Mouse (Mus musculus): ENCODE measurements around the gene Erich2. TPM values are rescaled to one million over a fixed set of nuclear protein-coding genes. Genes with fewer than 3 reads are reported as not detected.

Gene Erich2
- polyA plus RNA-seq, 1 experiment from 2014 or later, result 0.80 TPM

- ATAC-seq (replicated peaks; ENCODE audit: low FRiP score) (no peak), DNase-seq (ENCODE audit: low spot score) (peak; percentile 71)
- peak overlapping the region; percentile 35 for H3K4me3 ChIP-seq (ENCODE audit: low read depth, low read length)
Measured at GRCm38 (mm10) chr2:70563721-70564645, 55.4 kb downstream of the Erich2 start.

GRCm38 (mm10) chr2:70564646-70565315, 56.2 kb downstream of the Erich2 start:
- Histone ChIP-seq H3K9me3 (ENCODE audit: control insufficient read depth, low read length) (no peaks in the 10 kb centered on the region), H3K4me2 (ENCODE audit: low read depth, low read length, severe bottlenecking) (peak overlapping the region; percentile 49; the same call in 1 of the 2 replicates), H3K36me3 (ENCODE audit: control insufficient read depth, insufficient read depth, low read length) (no peaks in the 10 kb centered on the region), H3K9ac (ENCODE audit: low read length) (peak overlapping the region; percentile 27; the same call in 1 of the 2 replicates), H3K4me1 (replicated peaks; ENCODE audit: control insufficient read depth, insufficient read depth, low read length) (peaks cover 46% of the 10 kb centered on the region), H3K4me3 (ENCODE audit: low read depth, low read length) (0 out of 2 replicates have a peak overlapping the region, but pooled peaks have one; percentile 10), H3K27me3 (ENCODE audit: control insufficient read depth, insufficient read depth, low read length) (peaks cover 98% of the 10 kb centered on the region), H3K27ac (ENCODE audit: low read depth, low read length) (peak overlapping the region; percentile 18; the same call in 1 of the 2 replicates)
- WGBS, result 2% methylated on average over 15 of the region's 15 CpGs
- ATAC-seq (replicated peaks; ENCODE audit: low FRiP score), result 0 out of 2 replicates have a peak, but pooled peaks have one; percentile 24
- peak; percentile 69 for DNase-seq (ENCODE audit: low spot score)

More at GRCm38 (mm10) chr2:70563721-70564645, 55.4 kb downstream of the Erich2 start:
- peaks cover 98% of the 10 kb centered on the region for H3K27me3 ChIP-seq (ENCODE audit: control insufficient read depth, insufficient read depth, low read length)
- peak overlapping the region; percentile 44 for H3K9ac ChIP-seq (ENCODE audit: low read length)
- no peaks in the 10 kb centered on the region for H3K36me3 ChIP-seq (ENCODE audit: control insufficient read depth, insufficient read depth, low read length)
- H3K27ac ChIP-seq (ENCODE audit: low read depth, low read length), result peak overlapping the region; percentile 57
- H3K4me1 ChIP-seq (replicated peaks; ENCODE audit: control insufficient read depth, insufficient read depth, low read length), result peaks cover 46% of the 10 kb centered on the region
- no peaks in the 10 kb centered on the region for H3K9me3 ChIP-seq (ENCODE audit: control insufficient read depth, low read length)
- H3K4me2 ChIP-seq (ENCODE audit: low read depth, low read length, severe bottlenecking), result peak overlapping the region; percentile 49
- WGBS, result under 1% methylated on average over 38 of the region's 38 CpGs

- Histone ChIP-seq H3K9me3 (ENCODE audit: control insufficient read depth, low read length) (no peaks in the 10 kb centered on the region), H3K27me3 (ENCODE audit: control insufficient read depth, insufficient read depth, low read length) (peaks cover 93% of the 10 kb centered on the region), H3K9ac (ENCODE audit: low read length) (peak overlapping the region; percentile 29; the same call in 1 of the 2 replicates), H3K36me3 (ENCODE audit: control insufficient read depth, insufficient read depth, low read length) (no peaks in the 10 kb centered on the region), H3K4me3 (ENCODE audit: low read depth, low read length) (peak overlapping the region; percentile 15), H3K27ac (ENCODE audit: low read depth, low read length) (no peak overlapping the region), H3K4me2 (ENCODE audit: low read depth, low read length, severe bottlenecking) (peak overlapping the region; percentile 45), H3K4me1 (replicated peaks; ENCODE audit: control insufficient read depth, insufficient read depth, low read length) (peaks cover 42% of the 10 kb centered on the region)
- ATAC-seq (replicated peaks; ENCODE audit: low FRiP score) (no peak), DNase-seq (ENCODE audit: low spot score) (no peak)
- WGBS, result 2% methylated on average over 30 of the region's 30 CpGs
Measured at GRCm38 (mm10) chr2:70565651-70566602, 57.3 kb downstream of the Erich2 start.

GRCm38 (mm10) chr2:70566603-70566981, 58.0 kb downstream of the Erich2 start:
- Histone ChIP-seq H3K4me2 (ENCODE audit: low read depth, low read length, severe bottlenecking) (peak overlapping the region; percentile 45; the same call in 1 of the 2 replicates), H3K36me3 (ENCODE audit: control insufficient read depth, insufficient read depth, low read length) (no peaks in the 10 kb centered on the region), H3K4me3 (ENCODE audit: low read depth, low read length) (peak overlapping the region; percentile 22; the same call in 1 of the 2 replicates), H3K4me1 (replicated peaks; ENCODE audit: control insufficient read depth, insufficient read depth, low read length) (peaks cover 39% of the 10 kb centered on the region), H3K27ac (ENCODE audit: low read depth, low read length) (no peak overlapping the region), H3K9me3 (ENCODE audit: control insufficient read depth, low read length) (no peaks in the 10 kb centered on the region), H3K9ac (ENCODE audit: low read length) (peak overlapping the region; percentile 29; the same call in 1 of the 2 replicates), H3K27me3 (ENCODE audit: control insufficient read depth, insufficient read depth, low read length) (peaks cover 93% of the 10 kb centered on the region)
- ATAC-seq (replicated peaks; ENCODE audit: low FRiP score), result no peak
- peak; percentile 61 for DNase-seq (ENCODE audit: low spot score)
- WGBS, result under 1% methylated on average over 18 of the region's 18 CpGs

- WGBS, result 2% methylated on average over 23 of the region's 23 CpGs
- Histone ChIP-seq H3K4me2 (ENCODE audit: low read depth, low read length, severe bottlenecking) (peak overlapping the region; percentile 45), H3K36me3 (ENCODE audit: control insufficient read depth, insufficient read depth, low read length) (no peaks in the 10 kb centered on the region), H3K4me1 (replicated peaks; ENCODE audit: control insufficient read depth, insufficient read depth, low read length) (peaks cover 36% of the 10 kb centered on the region), H3K27ac (ENCODE audit: low read depth, low read length) (no peak overlapping the region), H3K9ac (ENCODE audit: low read length) (peak overlapping the region; percentile 12; the same call in 1 of the 2 replicates), H3K27me3 (ENCODE audit: control insufficient read depth, insufficient read depth, low read length) (peaks cover 90% of the 10 kb centered on the region), H3K9me3 (ENCODE audit: control insufficient read depth, low read length) (no peaks in the 10 kb centered on the region), H3K4me3 (ENCODE audit: low read depth, low read length) (peak overlapping the region; percentile 22; the same call in 1 of the 2 replicates)
- ATAC-seq (replicated peaks; ENCODE audit: low FRiP score), result peak; percentile 40; the same call in 1 of the 2 replicates
- peak; percentile 86 for DNase-seq (ENCODE audit: low spot score)
Measured at GRCm38 (mm10) chr2:70567071-70567681, 58.6 kb downstream of the Erich2 start.

- peak; percentile 61 for DNase-seq (ENCODE audit: low spot score)
- 2% methylated on average over 12 of the region's 12 CpGs for WGBS
- H3K4me2 ChIP-seq (ENCODE audit: low read depth, low read length, severe bottlenecking), result peak overlapping the region; percentile 45
- H3K27ac ChIP-seq (ENCODE audit: low read depth, low read length), result no peak overlapping the region
- no peaks in the 10 kb centered on the region for H3K36me3 ChIP-seq (ENCODE audit: control insufficient read depth, insufficient read depth, low read length)
- no peak for ATAC-seq (replicated peaks; ENCODE audit: low FRiP score)
- H3K4me3 ChIP-seq (ENCODE audit: low read depth, low read length), result peak overlapping the region; percentile 22
- H3K4me1 ChIP-seq (replicated peaks; ENCODE audit: control insufficient read depth, insufficient read depth, low read length), result peaks cover 32% of the 10 kb centered on the region
- peaks cover 89% of the 10 kb centered on the region for H3K27me3 ChIP-seq (ENCODE audit: control insufficient read depth, insufficient read depth, low read length)
- H3K9me3 ChIP-seq (ENCODE audit: control insufficient read depth, low read length), result no peaks in the 10 kb centered on the region
- no peak overlapping the region; the same call in 1 of the 2 replicates for H3K9ac ChIP-seq (ENCODE audit: low read length)
Measured at GRCm38 (mm10) chr2:70567682-70568077, 59.1 kb downstream of the Erich2 start.

- DNase-seq (ENCODE audit: low spot score) (peak; percentile 67), ATAC-seq (replicated peaks; ENCODE audit: low FRiP score) (no peak)
- H3K27ac ChIP-seq (ENCODE audit: low read depth, low read length), result no peak overlapping the region
- H3K4me3 ChIP-seq (ENCODE audit: low read depth, low read length), result peak overlapping the region; percentile 22
- no peaks in the 10 kb centered on the region for H3K9me3 ChIP-seq (ENCODE audit: control insufficient read depth, low read length)
- peak overlapping the region; percentile 1; the same call in 1 of the 2 replicates for H3K9ac ChIP-seq (ENCODE audit: low read length)
- no peaks in the 10 kb centered on the region for H3K36me3 ChIP-seq (ENCODE audit: control insufficient read depth, insufficient read depth, low read length)
- H3K4me2 ChIP-seq (ENCODE audit: low read depth, low read length, severe bottlenecking), result peak overlapping the region; percentile 45
- 1% methylated on average over 34 of the region's 34 CpGs for WGBS
- peaks cover 82% of the 10 kb centered on the region for H3K27me3 ChIP-seq (ENCODE audit: control insufficient read depth, insufficient read depth, low read length)
- peaks cover 30% of the 10 kb centered on the region for H3K4me1 ChIP-seq (replicated peaks; ENCODE audit: control insufficient read depth, insufficient read depth, low read length)
Measured at GRCm38 (mm10) chr2:70568198-70568941, 59.8 kb downstream of the Erich2 start.

Data from forebrain, embryonic 11.5 days (tissue).